Comparison of ENCODE assay signal across 8 mouse cellular contexts in genomic region chr17:34628644-34628967, GRCm38 (mm10). TPM values are rescaled to one million over a fixed set of nuclear protein-coding genes. Genes with fewer than 3 reads are reported as not detected.
DNase-seq lines count a peak whose midpoint lies in the region; ATAC-seq and TF ChIP-seq lines count a peak whose summit lies in the region.

No protein-coding gene starts in this region.

- H3K4me2 ChIP-seq in heart, embryonic 12.5 days, result peak overlapping the region; percentile 95
- peak overlapping the region; percentile 76 for H3K4me2 ChIP-seq in intestine, embryonic 14.5 days (ENCODE audit: low read length)
- peak overlapping the region; percentile 70 for H3K4me2 ChIP-seq in myocyte (ENCODE audit: low read depth)

- intact Hi-C loops in left cerebral cortex, postnatal 4 days (cut with DNase I), result no loop called here

- TF ChIP-seq POLR2A in myocyte (IDR thresholded peaks at IDR 0.05; ENCODE audit: insufficient read length, low read depth), result no peak

- H3K79me2 ChIP-seq in myocyte (ENCODE audit: control insufficient read depth, insufficient read depth), result no peaks in the 10 kb centered on the region

- H3K9me3 ChIP-seq in heart, embryonic 12.5 days (replicated peaks), result no peaks in the 10 kb centered on the region
- H3K9me3 ChIP-seq in intestine, embryonic 14.5 days (ENCODE audit: control insufficient read depth, low read length), result no peaks in the 10 kb centered on the region

- H3K4me1 ChIP-seq in heart, embryonic 12.5 days (replicated peaks), result peaks cover 49% of the 10 kb centered on the region
- H3K4me1 ChIP-seq in brown adipose tissue, adult 24 weeks (ENCODE audit: control insufficient read depth, insufficient read depth, insufficient read length, low read length), result peaks cover 5% of the 10 kb centered on the region
- H3K4me1 ChIP-seq in intestine, embryonic 14.5 days (replicated peaks; ENCODE audit: control insufficient read depth, insufficient read depth, low read length), result peaks cover 45% of the 10 kb centered on the region

- WGBS in heart, embryonic 12.5 days, result 43% methylated on average over 5 of the region's 5 CpGs
- WGBS in intestine, embryonic 14.5 days, result 26% methylated on average over 5 of the region's 5 CpGs

- no peak overlapping the region for H3ac ChIP-seq in myocyte (ENCODE audit: control insufficient read depth, insufficient read length)

- peaks cover 49% of the 10 kb centered on the region for H3K27me3 ChIP-seq in heart, embryonic 12.5 days (replicated peaks)
- H3K27me3 ChIP-seq in intestine, embryonic 14.5 days (replicated peaks; ENCODE audit: control insufficient read depth, insufficient read depth, low read length), result peaks cover 36% of the 10 kb centered on the region
- H3K27me3 ChIP-seq in myocyte (ENCODE audit: control insufficient read depth, insufficient read depth, insufficient read length), result peaks cover 37% of the 10 kb centered on the region

- H3K36me3 ChIP-seq in heart, embryonic 12.5 days, result peaks cover 14% of the 10 kb centered on the region
- peaks cover 8% of the 10 kb centered on the region; the same call in 1 of the 2 replicates for H3K36me3 ChIP-seq in intestine, embryonic 14.5 days (ENCODE audit: control insufficient read depth, insufficient read depth, low read length)
- no peaks in the 10 kb centered on the region for H3K36me3 ChIP-seq in myocyte (ENCODE audit: control insufficient read depth, insufficient read depth)

- peak overlapping the region; percentile 88 for H3K4me3 ChIP-seq in heart, embryonic 12.5 days
- H3K4me3 ChIP-seq in brown adipose tissue, adult 24 weeks (ENCODE audit: insufficient read depth, low read depth, low read length), result peak overlapping the region; percentile 59
- H3K4me3 ChIP-seq in intestine, embryonic 14.5 days (ENCODE audit: low read depth, low read length), result peak overlapping the region; percentile 71
- peak overlapping the region; percentile 42 for H3K4me3 ChIP-seq in myocyte

- H3K9ac ChIP-seq in heart, embryonic 12.5 days, result peak overlapping the region; percentile 86
- H3K9ac ChIP-seq in intestine, embryonic 14.5 days (ENCODE audit: low read length), result peak overlapping the region; percentile 70

- 0 out of 2 replicates have a peak overlapping the region, but pooled peaks have one; percentile 97 for H3K27ac ChIP-seq in heart, embryonic 12.5 days (ENCODE audit: poor library complexity, severe bottlenecking)
- peak overlapping the region; percentile 95; the same call in 1 of the 2 replicates for H3K27ac ChIP-seq in brown adipose tissue, adult 24 weeks (replicated peaks; ENCODE audit: low read depth, low read length)
- peak overlapping the region; percentile 95 for H3K27ac ChIP-seq in intestine, embryonic 14.5 days (ENCODE audit: low read depth)

- no peak for DNase-seq in heart, adult 9 months (ENCODE audit: low spot score in 2 of 2)
- no peak for DNase-seq in intestine, embryonic 14.5 days (ENCODE audit: low spot score)
- no peak for DNase-seq in left cerebral cortex, postnatal 4 days
- DNase-seq in left cerebral cortex, adult 8-10 months (ENCODE audit: low spot score in 2 of 2), result no peak
- no peak for DNase-seq in cerebellum, postnatal 4 days (ENCODE audit: low spot score in 2 of 2)

- no peak for ATAC-seq in heart, embryonic 12.5 days (ENCODE audit: insufficient number of reproducible peaks, low FRiP score)
- ATAC-seq in intestine, embryonic 14.5 days (replicated peaks; ENCODE audit: low FRiP score, low TSS enrichment, low read depth), result no peak

TF ChIP-seq in myocyte, 11 proteins besides CTCF, POLR2A, EP300 and RAD21:
- TF ChIP-seq MYOD1 (IDR thresholded peaks at IDR 0.05; ENCODE audit: control insufficient read depth in 1 of 3, insufficient read length in 2 of 3, low read depth in 2 of 3) (no peak), SRF (IDR thresholded peaks at IDR 0.05; ENCODE audit: control insufficient read depth, insufficient read length, low read depth) (no peak), POLR2AphosphoS2 (IDR thresholded peaks at IDR 0.05; ENCODE audit: insufficient read length, low read depth) (no peak), USF1 (IDR thresholded peaks at IDR 0.05; ENCODE audit: low read depth) (no peak), MAX (IDR thresholded peaks at IDR 0.05; ENCODE audit: low read depth) (no peak), TCF3 (IDR thresholded peaks at IDR 0.05; ENCODE audit: insufficient read length, low read depth) (no peak), E2F4 (IDR thresholded peaks at IDR 0.05; ENCODE audit: insufficient read depth) (no peak), TCF12 (IDR thresholded peaks at IDR 0.05; ENCODE audit: insufficient read depth, poor library complexity, severe bottlenecking) (no peak), MYOG (IDR thresholded peaks at IDR 0.05; ENCODE audit: control insufficient read depth in 1 of 3, insufficient read depth in 1 of 3, insufficient read length in 2 of 3, low read depth in 2 of 3) (no peak), CEBPB (IDR thresholded peaks at IDR 0.05; ENCODE audit: insufficient read depth, poor library complexity, severe bottlenecking) (no peak), REST (IDR thresholded peaks at IDR 0.05; ENCODE audit: insufficient read depth, insufficient read length) (no peak)

RNA-seq across cellular contexts. Expression of gene Ppt2, which starts 0.3 kb away (rescaled TPM):
- polyA plus RNA-seq in heart, embryonic 12.5 days (2016; fragmentation: Nextera tagmentation; extraction: Ambion mirVana), result 28.9 TPM in 2 replicates
- polyA plus RNA-seq in brown adipose tissue, adult 24 weeks (2012; ENCODE audit: insufficient read depth, insufficient read length, missing spikeins), result 30.2 and 32.3 TPM in 2 replicates
- 34.8 and 35.1 TPM in 2 replicates for polyA plus RNA-seq in intestine, embryonic 14.5 days (2014; fragmentation: Nextera tagmentation; extraction: Ambion mirVana)
- polyA plus RNA-seq in myocyte (2012; fragmentation: generic; extraction: Trizol), result 21.9 TPM
- 10 to 100 TPM; 30.3 to 32.7 TPM for total RNA-seq in left cerebral cortex, postnatal 4 days (2021)
- 10 to 100 TPM; 38.1 to 48.6 (median 45.4) TPM for total RNA-seq in left cerebral cortex, adult 8-10 months (2022)

RNA-seq across cellular contexts. Expression of gene Prrt1, which starts 0.7 kb away (rescaled TPM):
- 0.17 TPM in 1 of 2 replicates, not detected in the other for polyA plus RNA-seq in heart, embryonic 12.5 days (2016; fragmentation: Nextera tagmentation; extraction: Ambion mirVana)
- polyA plus RNA-seq in brown adipose tissue, adult 24 weeks (2012; ENCODE audit: insufficient read depth, insufficient read length, missing spikeins), result not detected in 2 replicates
- polyA plus RNA-seq in intestine, embryonic 14.5 days (2014; fragmentation: Nextera tagmentation; extraction: Ambion mirVana), result 0.46 and 0.53 TPM in 2 replicates
- polyA plus RNA-seq in myocyte (2012; fragmentation: generic; extraction: Trizol), result not detected
- total RNA-seq in left cerebral cortex, postnatal 4 days (2021), result 10 to 100 TPM; 78.2 to 81.9 TPM
- 100 to 1,000 TPM in 3 of 4 experiments, 10 to 100 TPM in 1; 90.1 to 149 (median 116) TPM for total RNA-seq in left cerebral cortex, adult 8-10 months (2022)

RNA-seq across cellular contexts. Expression of gene Egfl8, which starts 12.8 kb away (rescaled TPM):
- polyA plus RNA-seq in heart, embryonic 12.5 days (2016; fragmentation: Nextera tagmentation; extraction: Ambion mirVana), result 0.30 and 0.57 TPM in 2 replicates
- 1.4 TPM in 1 of 2 replicates, not detected in the other for polyA plus RNA-seq in brown adipose tissue, adult 24 weeks (2012; ENCODE audit: insufficient read depth, insufficient read length, missing spikeins)
- polyA plus RNA-seq in intestine, embryonic 14.5 days (2014; fragmentation: Nextera tagmentation; extraction: Ambion mirVana), result 2.4 and 2.8 TPM in 2 replicates
- polyA plus RNA-seq in myocyte (2012; fragmentation: generic; extraction: Trizol), result 0.16 TPM
- 1 to 10 TPM; 4.9 to 5.9 TPM for total RNA-seq in left cerebral cortex, postnatal 4 days (2021)
- 1 to 10 TPM; 3.0 to 4.9 (median 3.4) TPM for total RNA-seq in left cerebral cortex, adult 8-10 months (2022)

RNA-seq across cellular contexts. Expression of gene Fkbpl, which starts 16.0 kb away (rescaled TPM):
- 10.2 and 11.1 TPM in 2 replicates for polyA plus RNA-seq in heart, embryonic 12.5 days (2016; fragmentation: Nextera tagmentation; extraction: Ambion mirVana)
- polyA plus RNA-seq in brown adipose tissue, adult 24 weeks (2012; ENCODE audit: insufficient read depth, insufficient read length, missing spikeins), result 11.1 and 26.4 TPM in 2 replicates
- polyA plus RNA-seq in intestine, embryonic 14.5 days (2014; fragmentation: Nextera tagmentation; extraction: Ambion mirVana), result 10.8 and 13.0 TPM in 2 replicates
- polyA plus RNA-seq in myocyte (2012; fragmentation: generic; extraction: Trizol), result 13.5 TPM
- total RNA-seq in left cerebral cortex, postnatal 4 days (2021), result 10 to 100 TPM in 1 of 2 experiments, 1 to 10 TPM in 1; 7.9 to 10.5 TPM
- 10 to 100 TPM; 12.5 to 16.7 (median 14.8) TPM for total RNA-seq in left cerebral cortex, adult 8-10 months (2022)

RNA-seq across cellular contexts. Expression of gene Atf6b, which starts 18.3 kb away (rescaled TPM):
- polyA plus RNA-seq in heart, embryonic 12.5 days (2016; fragmentation: Nextera tagmentation; extraction: Ambion mirVana), result 63.2 and 67.0 TPM in 2 replicates
- 16.2 and 17.1 TPM in 2 replicates for polyA plus RNA-seq in brown adipose tissue, adult 24 weeks (2012; ENCODE audit: insufficient read depth, insufficient read length, missing spikeins)
- polyA plus RNA-seq in intestine, embryonic 14.5 days (2014; fragmentation: Nextera tagmentation; extraction: Ambion mirVana), result 59.8 and 62.2 TPM in 2 replicates
- 42.5 TPM for polyA plus RNA-seq in myocyte (2012; fragmentation: generic; extraction: Trizol)
- 10 to 100 TPM; 72.8 to 75.4 TPM for total RNA-seq in left cerebral cortex, postnatal 4 days (2021)
- total RNA-seq in left cerebral cortex, adult 8-10 months (2022), result 10 to 100 TPM; 46.3 to 56.8 (median 53.7) TPM
